Mouse (Mus musculus): ENCODE results near the gene Olfm1.

GRCm38 (mm10) chr2:28171962-28172361 is 20.8 kb upstream of the Olfm1 start:
- no peak for TF ChIP-seq POLR2A (IDR thresholded peaks at IDR 0.05; ENCODE audit: insufficient read depth, low read depth, low read length)
- no peak for TF ChIP-seq CTCF (IDR thresholded peaks at IDR 0.05; ENCODE audit: insufficient read depth, low read depth, low read length)
